Mouse (Mus musculus) frontal cortex, postnatal 36 days (tissue): ENCODE measurements around the gene Cfap65.

Experiments used
- DNase-seq, 2 experiments: peaks; one replicate each; pipeline ENCODE4 v3.0.0; 2022; ENCODE audit warnings: low spot score in 2 of 2

The Cfap65 gene

GRCm38 (mm10) chr1:74936221-74936830 lies 927 bp upstream of the Cfap65 start:
- DNase-seq: no peak

GRCm38 (mm10) chr1:74927621-74928296 lies 7.6 kb downstream of the Cfap65 start:
- DNase-seq: no peak

DNA sequence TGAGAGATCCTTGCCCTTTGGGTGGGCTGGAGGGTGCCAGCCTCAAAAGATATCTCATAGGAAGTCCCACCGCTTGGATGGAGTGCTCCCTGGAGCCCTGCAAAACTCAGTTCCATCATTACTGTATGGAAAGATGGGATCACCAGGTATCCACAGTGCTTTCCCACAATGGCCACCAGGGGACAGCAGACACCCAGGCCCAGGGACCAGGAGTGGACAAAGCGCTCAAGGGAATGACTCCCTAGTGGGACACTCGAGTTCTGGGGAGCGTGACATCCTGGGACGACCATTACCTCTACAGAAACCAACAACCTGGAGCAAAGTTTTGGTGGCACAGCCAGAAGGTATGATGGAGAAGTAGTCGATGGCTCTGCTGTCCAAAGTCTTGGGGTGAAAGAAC lies 8.7 kb downstream of the Cfap65 start:
- peak in 1 of 2 experiments; percentile 48 for DNase-seq

- no peak for DNase-seq
Measured at GRCm38 (mm10) chr1:74924464-74924863, 10.9 kb downstream of the Cfap65 start.

- DNase-seq: no peak
Measured at GRCm38 (mm10) chr1:74915706-74916105, 19.7 kb downstream of the Cfap65 start.

DNA sequence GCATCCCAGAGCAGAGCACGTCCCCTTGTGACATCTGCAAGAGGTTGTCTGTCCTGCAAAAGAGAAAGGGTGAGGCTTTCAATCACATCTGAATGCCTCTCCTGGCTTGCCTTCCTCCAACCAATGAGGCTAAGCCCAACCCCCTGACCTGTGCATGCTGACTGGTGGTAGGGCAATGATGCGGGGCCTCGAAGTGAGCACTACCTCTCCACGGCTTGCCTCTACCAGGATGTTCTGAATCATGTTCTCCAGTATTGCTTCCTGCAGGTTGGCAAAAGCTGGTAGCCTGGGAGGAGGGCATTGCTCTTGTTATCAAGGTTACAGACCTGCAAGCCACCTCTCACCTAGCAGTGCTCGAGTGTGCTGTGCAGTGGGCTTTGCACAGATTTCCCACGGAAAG lies 33.2 kb downstream of the Cfap65 start:
- no peak for DNase-seq

GRCm38 (mm10) chr1:74901686-74902085 lies 33.7 kb downstream of the Cfap65 start:
- peak; percentile 53 to 59 for DNase-seq

- no peak for DNase-seq
Measured at GRCm38 (mm10) chr1:74900341-74901285, 34.8 kb downstream of the Cfap65 start.

GRCm38 (mm10) chr1:74898656-74899431 lies 36.6 kb downstream of the Cfap65 start:
- no peak for DNase-seq

- DNase-seq: no peak
Measured at GRCm38 (mm10) chr1:74897976-74898375, 37.4 kb downstream of the Cfap65 start.

- DNase-seq: peak; percentile 61 to 63
Measured at GRCm38 (mm10) chr1:74894966-74895365, 40.4 kb downstream of the Cfap65 start.

GRCm38 (mm10) chr1:74893134-74893855 lies 42.1 kb downstream of the Cfap65 start, which contains the start of gene Cryba2:
Cryba2 (minus strand) TSS chr1:74893143.
- peak in 1 of 2 experiments; percentile 49 for DNase-seq

- DNase-seq: no peak
Measured at GRCm38 (mm10) chr1:74892351-74893133, 42.9 kb downstream of the Cfap65 start.

- DNase-seq: no peak
Measured at GRCm38 (mm10) chr1:74891513-74891912, 43.9 kb downstream of the Cfap65 start.

DNA sequence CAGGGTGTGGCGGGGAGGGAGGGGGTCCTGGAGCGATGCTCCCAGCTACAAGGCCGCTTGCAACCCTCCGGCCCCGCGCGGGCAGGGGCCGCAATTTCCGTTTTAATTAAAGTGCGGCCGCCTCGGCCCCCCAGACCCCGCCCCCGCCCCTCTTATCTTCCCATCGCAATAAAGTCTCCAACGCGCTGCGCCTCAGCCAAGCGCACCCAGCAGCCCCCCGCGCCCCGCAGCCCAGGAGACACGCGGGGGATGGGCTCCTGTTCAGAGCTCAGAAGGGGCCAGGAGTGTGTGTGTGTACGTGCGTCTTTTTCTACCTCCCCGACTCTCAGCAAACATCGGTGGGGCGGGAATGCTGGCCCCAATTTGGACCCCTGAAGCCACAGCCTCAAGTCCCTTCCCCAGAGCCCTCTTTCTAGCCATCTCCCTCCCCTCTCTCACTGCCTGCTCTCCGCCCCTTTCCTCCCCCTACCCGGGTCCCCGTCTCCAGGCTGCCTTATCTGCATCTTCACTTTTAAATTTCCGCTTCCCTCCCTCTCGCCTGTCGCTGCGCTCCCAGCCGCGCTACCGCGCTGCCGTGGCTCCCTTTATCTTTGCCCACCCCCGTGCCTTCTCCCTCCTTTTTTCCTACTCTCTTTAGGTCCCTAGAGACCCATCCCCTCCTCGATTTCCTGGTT lies 49.9 kb downstream of the Cfap65 start, which contains the start of gene Fev:
Fev (minus strand) TSS at position 51 of the 674 bp plus-strand sequence.
- DNase-seq: no peak

- DNase-seq: no peak
Measured at GRCm38 (mm10) chr1:74884196-74885141, 50.9 kb downstream of the Cfap65 start.

- DNase-seq: no peak
Measured at GRCm38 (mm10) chr1:74883441-74883840, 52.0 kb downstream of the Cfap65 start.

GRCm38 (mm10) chr1:74882828-74883227 lies 52.6 kb downstream of the Cfap65 start:
- no peak for DNase-seq
